Mouse (Mus musculus): ENCODE measurements around the gene Snta1. TPM values are rescaled to one million over a fixed set of nuclear protein-coding genes. Genes with fewer than 3 reads are reported as not detected.

Snta1 gene
- polyA plus RNA-seq, 1 experiment from 2014 or later = 2.8 TPM

Other genes with a start within 250 kb of the Snta1 start
- not detected in 2 replicates for gene Bpifa5, start 245.5 kb downstream of the Snta1 start, polyA plus RNA-seq (2014; fragmentation: Nextera tagmentation; extraction: Ambion mirVana)
- gene Bpifb1, start 217.3 kb downstream of the Snta1 start, polyA plus RNA-seq (2014; fragmentation: Nextera tagmentation; extraction: Ambion mirVana) = not detected in 2 replicates
- gene Bpifb5, start 184.4 kb downstream of the Snta1 start, polyA plus RNA-seq (2014; fragmentation: Nextera tagmentation; extraction: Ambion mirVana) = 0.15 TPM in 1 of 2 replicates, not detected in the other
- gene Bpifb9a, start 150.2 kb downstream of the Snta1 start, polyA plus RNA-seq (2014; fragmentation: Nextera tagmentation; extraction: Ambion mirVana) = not detected in 2 replicates
- gene Bpifb9b, start 100.9 kb downstream of the Snta1 start, polyA plus RNA-seq (2014; fragmentation: Nextera tagmentation; extraction: Ambion mirVana) = not detected in 2 replicates
- gene Cdk5rap1, start 35.1 kb downstream of the Snta1 start, polyA plus RNA-seq (2014; fragmentation: Nextera tagmentation; extraction: Ambion mirVana) = 15.8 and 16.0 TPM in 2 replicates
- 62.6 and 63.6 TPM in 2 replicates for gene Cbfa2t2, start 28.4 kb upstream of the Snta1 start, polyA plus RNA-seq (2014; fragmentation: Nextera tagmentation; extraction: Ambion mirVana)
- gene 1700003F12Rik, start 139.0 kb upstream of the Snta1 start, polyA plus RNA-seq (2014; fragmentation: Nextera tagmentation; extraction: Ambion mirVana) = 1.5 and 2.6 TPM in 2 replicates
- gene Actl10, start 143.7 kb upstream of the Snta1 start, polyA plus RNA-seq (2014; fragmentation: Nextera tagmentation; extraction: Ambion mirVana) = 0.20 and 0.42 TPM in 2 replicates
- gene Necab3, start 150.8 kb upstream of the Snta1 start, polyA plus RNA-seq (2014; fragmentation: Nextera tagmentation; extraction: Ambion mirVana) = 9.2 and 10.4 TPM in 2 replicates
- 13.1 and 13.9 TPM in 2 replicates for gene E2f1, start 161.8 kb upstream of the Snta1 start, polyA plus RNA-seq (2014; fragmentation: Nextera tagmentation; extraction: Ambion mirVana)
- gene Pxmp4, start 195.6 kb upstream of the Snta1 start, polyA plus RNA-seq (2014; fragmentation: Nextera tagmentation; extraction: Ambion mirVana) = 14.5 and 15.1 TPM in 2 replicates
- gene Zfp341, start 205.2 kb upstream of the Snta1 start, polyA plus RNA-seq (2014; fragmentation: Nextera tagmentation; extraction: Ambion mirVana) = 0.87 and 1.5 TPM in 2 replicates
- not detected in 2 replicates for gene 4930519P11Rik, start 205.3 kb upstream of the Snta1 start, polyA plus RNA-seq (2014; fragmentation: Nextera tagmentation; extraction: Ambion mirVana)
- 10.5 and 12.0 TPM in 2 replicates for gene Chmp4b, start 243.6 kb upstream of the Snta1 start, polyA plus RNA-seq (2014; fragmentation: Nextera tagmentation; extraction: Ambion mirVana)